Mouse (Mus musculus): Measurements from ENCODE around the gene Fbxw4. TPM values are rescaled to one million over a fixed set of nuclear protein-coding genes. Genes with fewer than 3 reads are reported as not detected.
A peak's percentile ranks its signal among the peaks of the same experiment; 100 is the strongest.
"Not testable (repeated sequence)": the region's sequence is repeated elsewhere in the genome, so short reads cannot be mapped to it uniquely, and the experiment has no call there.

Fbxw4 gene
- total RNA-seq, 2 experiments from 2014 or later, result 22.2 to 26.4 TPM

GRCm38 (mm10) chr19:45657828-45658227, 2.3 kb downstream of the Fbxw4 start:
- peak; percentile 58 for ATAC-seq (replicated peaks; ENCODE audit: low FRiP score, poor library complexity, severe bottlenecking)

- ATAC-seq (replicated peaks; ENCODE audit: low FRiP score, poor library complexity, severe bottlenecking), result no peak
Measured at GRCm38 (mm10) chr19:45656810-45657595, 3.1 kb downstream of the Fbxw4 start.

- no peak for ATAC-seq (replicated peaks; ENCODE audit: low FRiP score, poor library complexity, severe bottlenecking)
Measured at GRCm38 (mm10) chr19:45655870-45656269, 4.2 kb downstream of the Fbxw4 start.

GRCm38 (mm10) chr19:45653986-45654385, 6.1 kb downstream of the Fbxw4 start:
- ATAC-seq (replicated peaks; ENCODE audit: low FRiP score, poor library complexity, severe bottlenecking), result no peak

GRCm38 (mm10) chr19:45652286-45652988, 7.7 kb downstream of the Fbxw4 start:
- peak; percentile 32; the same call in 1 of the 2 replicates for ATAC-seq (replicated peaks; ENCODE audit: low FRiP score, poor library complexity, severe bottlenecking)

GRCm38 (mm10) chr19:45651524-45651923, 8.6 kb downstream of the Fbxw4 start:
- ATAC-seq (replicated peaks; ENCODE audit: low FRiP score, poor library complexity, severe bottlenecking), result no peak

- ATAC-seq (replicated peaks; ENCODE audit: low FRiP score, poor library complexity, severe bottlenecking), result no peak
Measured at GRCm38 (mm10) chr19:45649776-45650175, 10.3 kb downstream of the Fbxw4 start.

- ATAC-seq (replicated peaks; ENCODE audit: low FRiP score, poor library complexity, severe bottlenecking), result not testable (repeated sequence)
Measured at GRCm38 (mm10) chr19:45648469-45648868, 11.6 kb downstream of the Fbxw4 start.

- no peak for ATAC-seq (replicated peaks; ENCODE audit: low FRiP score, poor library complexity, severe bottlenecking)
Measured at GRCm38 (mm10) chr19:45646866-45647265, 13.2 kb downstream of the Fbxw4 start.

- no peak for ATAC-seq (replicated peaks; ENCODE audit: low FRiP score, poor library complexity, severe bottlenecking)
Measured at GRCm38 (mm10) chr19:45640691-45641090, 19.4 kb downstream of the Fbxw4 start.

GRCm38 (mm10) chr19:45635960-45636359, 24.2 kb downstream of the Fbxw4 start:
- no peak for ATAC-seq (replicated peaks; ENCODE audit: low FRiP score, poor library complexity, severe bottlenecking)

- ATAC-seq (replicated peaks; ENCODE audit: low FRiP score, poor library complexity, severe bottlenecking), result no peak
Measured at GRCm38 (mm10) chr19:45631584-45631983, 28.5 kb downstream of the Fbxw4 start.

- ATAC-seq (replicated peaks; ENCODE audit: low FRiP score, poor library complexity, severe bottlenecking), result no peak
Measured at GRCm38 (mm10) chr19:45630953-45631352, 29.2 kb downstream of the Fbxw4 start.

- ATAC-seq (replicated peaks; ENCODE audit: low FRiP score, poor library complexity, severe bottlenecking), result peak; percentile 55; the same call in 1 of the 2 replicates
Measured at GRCm38 (mm10) chr19:45629219-45629618, 30.9 kb downstream of the Fbxw4 start.

GRCm38 (mm10) chr19:45628649-45629048, 31.5 kb downstream of the Fbxw4 start:
- no peak for ATAC-seq (replicated peaks; ENCODE audit: low FRiP score, poor library complexity, severe bottlenecking)

GRCm38 (mm10) chr19:45627036-45627435, 33.1 kb downstream of the Fbxw4 start:
- ATAC-seq (replicated peaks; ENCODE audit: low FRiP score, poor library complexity, severe bottlenecking), result no peak

- ATAC-seq (replicated peaks; ENCODE audit: low FRiP score, poor library complexity, severe bottlenecking), result no peak
Measured at GRCm38 (mm10) chr19:45623710-45624109, 36.4 kb downstream of the Fbxw4 start.

GRCm38 (mm10) chr19:45622144-45622543, 38.0 kb downstream of the Fbxw4 start:
- ATAC-seq (replicated peaks; ENCODE audit: low FRiP score, poor library complexity, severe bottlenecking), result no peak

- no peak for ATAC-seq (replicated peaks; ENCODE audit: low FRiP score, poor library complexity, severe bottlenecking)
Measured at GRCm38 (mm10) chr19:45621061-45621460, 39.1 kb downstream of the Fbxw4 start.

- no peak for ATAC-seq (replicated peaks; ENCODE audit: low FRiP score, poor library complexity, severe bottlenecking)
Measured at GRCm38 (mm10) chr19:45619744-45620501, 40.2 kb downstream of the Fbxw4 start.
